Mouse (Mus musculus) limb, embryonic 10.5 days (tissue): ENCODE data around the gene Dtnbp1. TPM values are rescaled to one million over a fixed set of nuclear protein-coding genes. Genes with fewer than 3 reads are reported as not detected.

Experiments used
- DNase-seq: peaks from one replicate; pipeline ENCODE4 v3.0.0-alpha.2; 2017; ENCODE audit warnings: low spot score
- H3K27ac ChIP-seq: fragments of 300-500 bp; sonication (generic); 2 replicates; pipeline ENCODE4 v1.5.1; 2016; ENCODE audit warnings: mild to moderate bottlenecking
- H3K27me3 ChIP-seq: fragments of 300-500 bp; sonication (generic); 2 replicates; pipeline ENCODE4 v1.6.1; 2016; ENCODE audit warnings: low read depth, mild to moderate bottlenecking; ENCODE audit not compliant: poor library complexity, severe bottlenecking
- H3K36me3 ChIP-seq: fragments of 300-500 bp; sonication (generic); 2 replicates; pipeline ENCODE4 v1.6.1; 2016; ENCODE audit warnings: mild to moderate bottlenecking, moderate library complexity
- H3K4me1 ChIP-seq: fragments of 300-500 bp; sonication (generic); 2 replicates; pipeline ENCODE4 v1.6.1; 2016
- H3K4me3 ChIP-seq: fragments of 300-500 bp; sonication (generic); 2 replicates; pipeline ENCODE4 v1.5.1; 2016; ENCODE audit warnings: mild to moderate bottlenecking, moderate library complexity
- H3K9me3 ChIP-seq: fragments of 300-500 bp; sonication (generic); replicated peaks from 2 replicates; pipeline ENCODE4 v1.6.1; 2016; ENCODE audit warnings: mild to moderate bottlenecking
- WGBS: fragments of 180-500 bp; shearing (Covaris S2); methylation state at CpG from one replicate; pipeline ENCODE4 v1.1.7; 2016; 5-methylcytosine and 5-hydroxymethylcytosine counted together
- polyA plus RNA-seq: library from polyadenylated mRNA; unstranded; fragments of >200 nt; fragmentation: Nextera tagmentation; extraction: Ambion mirVana; gene quantifications from 2 replicates; pipeline ENCODE4 v1.2.1, GENCODE M21; 2016

The Dtnbp1 gene
- polyA plus RNA-seq, 1 experiment from 2014 or later = 100 TPM

DNA sequence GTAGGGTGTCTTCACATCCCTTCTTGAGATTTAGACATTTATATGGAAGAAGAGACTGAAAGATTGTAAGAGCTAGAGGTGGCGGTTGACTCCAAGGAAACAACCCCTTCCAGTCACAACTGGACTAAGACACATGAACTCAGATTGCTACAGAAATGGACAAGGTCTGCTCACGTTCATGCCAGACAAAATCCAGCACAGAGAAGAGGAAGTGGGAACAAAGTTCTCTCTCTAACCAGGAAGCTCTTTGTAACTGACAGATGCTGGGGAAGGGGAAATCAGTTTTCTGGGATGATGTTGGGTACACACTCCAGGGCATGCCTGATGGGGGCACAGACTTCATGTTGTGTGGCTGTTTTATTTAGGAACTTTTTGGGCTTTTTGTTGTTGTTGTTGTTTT, 75.6 kb downstream of the Dtnbp1 start:
- no peaks in the 10 kb centered on the region for H3K4me1 ChIP-seq
- peaks cover 88% of the 10 kb centered on the region for H3K36me3 ChIP-seq
- WGBS = 79% methylated on average over 2 of the region's 2 CpGs
- H3K27ac ChIP-seq = no peak overlapping the region
- no peak for DNase-seq
- H3K27me3 ChIP-seq = no peaks in the 10 kb centered on the region
- no peak overlapping the region for H3K4me3 ChIP-seq
- no peaks in the 10 kb centered on the region for H3K9me3 ChIP-seq

DNA sequence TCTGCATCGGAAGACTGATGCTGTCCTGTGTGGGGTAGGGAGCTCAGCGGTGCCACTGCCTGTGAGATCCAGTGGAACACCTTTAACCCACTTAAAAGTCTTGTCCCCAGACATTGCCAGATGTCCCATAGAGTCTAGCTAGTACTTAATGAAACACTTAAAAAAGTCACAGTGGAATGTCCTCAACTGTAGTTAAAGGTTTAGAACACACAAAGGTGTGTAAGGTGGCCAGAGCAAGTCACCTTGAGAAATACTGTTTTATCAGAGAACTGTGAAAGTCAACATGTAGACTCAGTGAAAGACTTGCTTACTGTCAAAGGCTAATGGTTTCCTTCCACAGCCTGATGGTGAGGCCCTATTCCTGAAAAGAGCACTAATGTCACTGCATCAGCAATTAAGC, 76.8 kb downstream of the Dtnbp1 start:
- Histone ChIP-seq H3K27ac (no peak overlapping the region), H3K27me3 (no peaks in the 10 kb centered on the region), H3K36me3 (peaks cover 90% of the 10 kb centered on the region), H3K9me3 (no peaks in the 10 kb centered on the region), H3K4me3 (no peak overlapping the region), H3K4me1 (no peaks in the 10 kb centered on the region)
- DNase-seq = no peak
- WGBS = 98% methylated on average over 2 of the region's 2 CpGs

DNA sequence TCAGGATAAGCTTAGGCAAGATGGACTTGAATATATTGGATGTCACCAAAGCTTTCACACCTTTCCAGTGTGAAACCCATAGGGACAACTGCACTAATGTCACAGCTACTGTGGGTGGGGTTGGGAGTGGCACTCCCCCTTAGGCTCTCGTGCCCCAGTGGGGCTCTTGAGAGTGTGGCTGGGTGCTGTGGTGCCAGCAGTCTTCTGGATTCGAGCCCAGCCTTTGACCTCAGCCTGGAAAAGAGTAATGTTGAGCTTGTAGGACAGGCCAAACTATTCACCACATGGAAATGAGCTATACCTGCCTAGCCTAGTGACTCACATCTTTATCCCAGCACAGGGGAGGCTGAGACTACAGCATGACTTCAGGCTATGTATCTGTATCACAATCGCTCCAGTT, 77.9 kb downstream of the Dtnbp1 start:
- DNase-seq = no peak
- Histone ChIP-seq H3K9me3 (no peaks in the 10 kb centered on the region), H3K27ac (no peak overlapping the region), H3K4me1 (no peaks in the 10 kb centered on the region), H3K4me3 (no peak overlapping the region), H3K27me3 (no peaks in the 10 kb centered on the region), H3K36me3 (peaks cover 92% of the 10 kb centered on the region)
- WGBS = 91% methylated on average over 3 of the region's 3 CpGs

DNA sequence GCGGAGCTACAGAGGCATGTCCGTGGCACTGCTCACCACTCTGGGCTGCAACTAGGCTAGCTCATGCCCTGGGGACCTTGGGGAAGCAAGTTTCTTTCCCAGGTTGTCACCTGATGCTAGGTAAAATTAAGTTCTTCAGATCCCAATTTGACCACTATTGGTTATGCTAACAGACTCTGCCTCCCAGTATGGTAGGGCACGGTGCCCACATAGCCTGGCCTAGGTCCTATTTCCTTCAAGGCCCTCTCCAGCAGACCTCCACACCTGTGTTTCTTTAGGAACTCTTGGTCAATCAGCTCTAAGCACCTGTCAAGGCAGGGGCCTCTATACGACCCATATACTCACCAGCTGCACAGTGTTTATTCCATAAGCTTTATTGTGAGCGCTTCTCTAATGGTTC, 80.2 kb downstream of the Dtnbp1 start:
- Histone ChIP-seq H3K4me3 (no peak overlapping the region), H3K36me3 (peaks cover 98% of the 10 kb centered on the region), H3K27ac (no peak overlapping the region), H3K27me3 (no peaks in the 10 kb centered on the region), H3K4me1 (no peaks in the 10 kb centered on the region), H3K9me3 (no peaks in the 10 kb centered on the region)
- no peak for DNase-seq
- 96% methylated on average over 5 of the region's 5 CpGs for WGBS

DNA sequence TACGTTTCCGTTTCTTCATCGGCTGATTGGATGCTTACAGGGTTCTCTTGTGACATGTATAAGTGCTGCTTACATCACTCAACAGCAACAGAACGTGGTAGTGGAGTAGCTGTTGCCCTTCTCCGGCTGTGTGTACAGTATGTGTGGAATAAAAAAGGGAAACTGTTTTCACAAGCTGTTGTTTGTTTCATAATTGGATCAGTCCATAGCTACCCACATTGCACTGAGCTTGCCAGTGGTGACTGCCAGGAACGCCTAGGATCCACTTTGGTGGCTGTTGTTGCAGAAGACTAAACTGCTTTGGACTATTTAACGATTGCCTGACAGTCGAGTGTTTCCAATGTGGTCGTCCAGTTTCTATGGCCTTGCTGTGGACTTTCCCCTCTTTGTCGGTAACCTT, 80.9 kb downstream of the Dtnbp1 start:
- H3K4me1 ChIP-seq = no peaks in the 10 kb centered on the region
- 85% methylated on average over 10 of the region's 10 CpGs for WGBS

DNA sequence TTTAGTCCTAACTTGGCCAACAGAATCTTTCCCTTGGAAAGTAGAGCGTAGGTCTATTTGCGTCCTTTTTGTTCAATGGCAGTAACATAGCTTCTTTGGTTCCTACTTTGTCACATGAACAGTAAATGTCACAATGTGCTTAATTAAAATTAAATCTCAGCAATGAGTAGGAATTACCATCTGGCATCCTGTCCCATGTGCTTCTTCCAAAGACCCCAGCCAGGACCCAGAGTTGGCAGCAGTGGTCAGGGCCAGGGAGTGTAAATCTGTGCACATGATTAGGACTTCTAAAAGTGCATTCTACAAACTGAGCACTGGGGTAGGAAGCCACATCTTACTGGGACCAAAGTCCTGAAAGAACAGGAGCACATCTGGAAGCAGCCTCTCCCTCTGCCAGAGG, 83.7 kb downstream of the Dtnbp1 start:
- peaks cover 98% of the 10 kb centered on the region for H3K36me3 ChIP-seq
- WGBS = 99% methylated on average over 2 of the region's 2 CpGs
- no peak for DNase-seq
- H3K27ac ChIP-seq = no peak overlapping the region
- H3K27me3 ChIP-seq = no peaks in the 10 kb centered on the region
- H3K9me3 ChIP-seq = no peaks in the 10 kb centered on the region
- H3K4me1 ChIP-seq = no peaks in the 10 kb centered on the region
- no peak overlapping the region for H3K4me3 ChIP-seq

More for the DNA sequence above, 80.9 kb downstream of the Dtnbp1 start:
- Histone ChIP-seq H3K9me3 (no peaks in the 10 kb centered on the region), H3K27me3 (no peaks in the 10 kb centered on the region), H3K27ac (no peak overlapping the region), H3K36me3 (peaks cover 98% of the 10 kb centered on the region), H3K4me3 (no peak overlapping the region)
- no peak for DNase-seq

DNA sequence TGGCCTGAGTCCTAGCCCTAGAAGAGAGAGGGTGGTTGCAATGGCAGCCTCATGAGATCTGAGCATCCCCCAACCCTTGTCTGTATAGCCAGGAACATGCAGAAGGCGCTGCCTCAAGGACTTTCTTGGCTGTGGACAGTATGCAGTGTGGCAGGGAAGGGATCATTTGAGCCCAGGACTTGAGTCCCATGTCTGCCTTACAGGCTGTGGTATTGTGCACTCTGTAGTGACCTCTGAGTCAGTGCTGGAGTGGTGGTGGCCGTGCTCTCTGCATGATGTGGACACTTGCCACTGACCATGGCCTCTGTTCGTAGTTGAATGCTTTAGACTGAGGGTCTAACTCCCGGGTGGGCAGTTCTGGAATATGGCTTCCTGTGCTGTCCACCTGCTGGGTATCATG, 84.7 kb downstream of the Dtnbp1 start:
- DNase-seq = no peak
- Histone ChIP-seq H3K4me3 (no peak overlapping the region), H3K27ac (no peak overlapping the region), H3K4me1 (no peaks in the 10 kb centered on the region), H3K36me3 (peaks cover 100% of the 10 kb centered on the region), H3K9me3 (no peaks in the 10 kb centered on the region), H3K27me3 (no peaks in the 10 kb centered on the region)
- 93% methylated on average over 4 of the region's 4 CpGs for WGBS

DNA sequence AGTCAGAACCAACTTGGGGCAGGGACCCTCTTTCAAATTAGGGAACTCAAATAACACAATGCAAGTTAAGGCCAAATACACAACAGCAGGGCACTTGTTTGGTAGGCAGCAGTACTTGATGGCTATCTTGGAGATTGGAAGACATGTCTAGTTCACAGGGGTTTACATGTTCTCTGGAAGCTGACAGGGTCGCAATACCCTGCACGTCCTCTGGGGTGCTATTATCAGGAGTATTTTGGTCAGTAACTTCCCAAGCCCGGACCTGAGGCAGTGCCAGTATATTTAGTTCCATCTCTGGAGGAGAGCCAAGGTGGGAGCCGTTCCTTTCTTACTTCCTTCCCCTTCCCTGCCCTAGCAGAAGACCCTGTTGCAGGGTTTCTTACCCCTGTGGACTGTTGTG, 86.0 kb downstream of the Dtnbp1 start:
- Histone ChIP-seq H3K4me1 (no peaks in the 10 kb centered on the region), H3K27me3 (no peaks in the 10 kb centered on the region), H3K4me3 (no peak overlapping the region), H3K27ac (no peak overlapping the region), H3K9me3 (no peaks in the 10 kb centered on the region), H3K36me3 (peaks cover 100% of the 10 kb centered on the region)
- WGBS = 77% methylated on average over 4 of the region's 4 CpGs
- no peak for DNase-seq

DNA sequence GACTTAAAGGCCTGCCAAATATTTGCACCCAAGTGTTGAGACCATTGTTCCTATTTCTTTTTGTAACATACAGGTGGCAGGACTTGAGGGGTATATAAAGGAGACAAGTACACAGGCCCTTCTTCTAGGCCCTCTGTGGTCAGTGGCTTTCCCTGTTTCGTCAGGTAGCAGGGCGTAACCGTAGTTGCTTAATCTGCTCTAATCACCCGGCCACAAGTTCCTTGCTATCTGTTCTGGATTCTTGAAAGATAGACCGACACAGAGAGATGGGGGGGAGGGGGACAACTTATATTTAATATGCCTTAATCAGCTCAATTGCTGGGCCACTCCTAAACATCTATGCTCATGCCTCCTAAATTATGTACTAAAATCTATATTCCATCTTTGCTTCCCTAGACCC, 86.6 kb downstream of the Dtnbp1 start:
- H3K4me3 ChIP-seq = no peak overlapping the region
- H3K27me3 ChIP-seq = no peaks in the 10 kb centered on the region
- no peak for DNase-seq
- no peak overlapping the region for H3K27ac ChIP-seq
- H3K9me3 ChIP-seq = no peaks in the 10 kb centered on the region
- 95% methylated on average over 5 of the region's 5 CpGs for WGBS
- no peaks in the 10 kb centered on the region for H3K4me1 ChIP-seq
- H3K36me3 ChIP-seq = peaks cover 100% of the 10 kb centered on the region

DNA sequence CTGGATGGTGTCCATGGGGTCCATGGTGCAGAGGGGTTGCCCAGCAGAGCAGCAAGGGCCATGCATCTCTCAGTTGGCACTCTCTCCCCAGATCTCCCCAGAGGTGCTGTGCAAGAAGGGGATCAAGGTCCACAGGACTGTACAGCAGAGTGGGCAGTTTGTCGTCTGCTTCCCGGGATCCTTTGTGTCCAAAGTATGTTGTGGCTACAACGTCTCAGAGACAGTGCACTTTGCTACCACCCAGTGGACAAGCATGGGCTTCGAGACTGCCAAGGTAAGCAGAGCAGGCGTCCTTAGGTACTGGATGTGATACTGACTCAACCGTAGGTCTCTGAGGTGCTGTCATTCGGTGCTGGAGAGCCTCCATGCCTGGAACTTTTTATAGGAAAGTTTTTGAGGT, 88.4 kb downstream of the Dtnbp1 start:
- peaks cover 100% of the 10 kb centered on the region for H3K36me3 ChIP-seq
- no peaks in the 10 kb centered on the region for H3K4me1 ChIP-seq
- no peaks in the 10 kb centered on the region for H3K27me3 ChIP-seq
- H3K27ac ChIP-seq = peak overlapping the region; percentile 46; the same call in 1 of the 2 replicates
- DNase-seq = no peak
- H3K4me3 ChIP-seq = no peak overlapping the region
- H3K9me3 ChIP-seq = no peaks in the 10 kb centered on the region
- WGBS = 82% methylated on average over 7 of the region's 7 CpGs

DNA sequence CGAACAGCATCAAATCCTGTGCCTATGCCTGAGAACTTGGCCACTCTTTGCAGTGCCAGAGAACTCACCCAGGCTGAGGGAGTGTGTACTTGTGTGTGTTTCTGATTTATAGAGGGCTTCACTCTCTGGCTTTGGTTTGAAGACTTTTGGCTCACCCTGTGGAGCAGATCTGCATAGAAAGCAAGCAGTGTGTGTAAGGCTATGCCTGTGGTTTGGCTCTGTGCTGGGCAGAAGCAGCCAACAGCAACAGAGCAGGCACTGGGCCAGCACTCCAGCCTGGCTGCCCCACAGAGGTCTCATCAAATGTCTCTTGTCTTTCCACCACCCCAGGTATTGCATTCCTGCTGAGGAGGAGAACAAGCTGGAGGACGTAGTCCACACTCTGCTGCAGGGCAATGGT, 89.1 kb downstream of the Dtnbp1 start:
- peaks cover 100% of the 10 kb centered on the region for H3K36me3 ChIP-seq
- H3K27ac ChIP-seq = 0 out of 2 replicates have a peak overlapping the region, but pooled peaks have one; percentile 46
- DNase-seq = no peak
- WGBS = 93% methylated on average over 2 of the region's 2 CpGs
- no peaks in the 10 kb centered on the region for H3K9me3 ChIP-seq
- H3K27me3 ChIP-seq = no peaks in the 10 kb centered on the region
- no peaks in the 10 kb centered on the region for H3K4me1 ChIP-seq
- H3K4me3 ChIP-seq = no peak overlapping the region

DNA sequence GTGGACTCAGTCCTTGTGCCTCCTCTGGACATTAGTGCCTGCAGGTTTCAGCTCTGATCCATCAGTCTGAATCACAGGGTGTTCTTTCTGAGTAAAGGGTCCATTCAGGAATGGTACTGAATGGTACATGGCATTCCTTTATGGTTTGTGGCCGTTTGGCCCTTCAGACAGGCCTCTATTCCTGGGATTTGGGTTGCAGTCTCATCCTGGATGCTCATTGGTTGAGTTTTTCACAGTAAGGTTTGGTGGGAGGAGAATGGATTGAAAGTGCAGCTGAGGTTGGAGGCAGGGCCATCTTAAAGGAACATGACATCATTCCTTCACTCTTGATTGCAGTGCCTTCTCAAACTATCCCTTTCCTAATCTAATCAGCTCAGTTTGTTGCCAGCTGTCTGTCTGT, 93.2 kb downstream of the Dtnbp1 start:
- Histone ChIP-seq H3K4me1 (no peaks in the 10 kb centered on the region), H3K9me3 (no peaks in the 10 kb centered on the region), H3K27ac (no peak overlapping the region), H3K4me3 (no peak overlapping the region), H3K27me3 (no peaks in the 10 kb centered on the region), H3K36me3 (peaks cover 98% of the 10 kb centered on the region)
- WGBS = 21% methylated on average over 1 of the region's 1 CpGs
- no peak for DNase-seq

DNA sequence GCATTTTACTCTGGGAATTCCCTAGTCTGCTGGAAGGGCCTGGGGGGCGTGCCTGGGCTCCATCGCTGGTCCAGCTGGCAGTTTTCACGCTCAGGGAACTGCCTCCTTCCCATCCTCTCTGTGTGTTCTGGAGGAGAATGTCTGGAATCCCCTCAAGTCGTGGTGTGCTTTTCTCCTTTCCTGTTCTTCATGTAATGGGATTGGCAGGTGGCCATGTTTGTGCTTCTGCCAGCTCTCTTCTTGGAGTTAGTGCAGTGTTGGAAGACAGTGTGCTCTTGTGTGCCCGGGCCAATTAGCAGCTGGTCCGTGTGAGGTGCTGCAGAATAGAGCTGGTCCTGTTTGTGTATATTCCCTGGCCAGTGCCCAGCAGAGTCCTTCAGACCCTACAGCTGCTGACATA, 94.2 kb downstream of the Dtnbp1 start:
- WGBS = 84% methylated on average over 6 of the region's 6 CpGs
- Histone ChIP-seq H3K9me3 (no peaks in the 10 kb centered on the region), H3K36me3 (peaks cover 98% of the 10 kb centered on the region), H3K27me3 (no peaks in the 10 kb centered on the region), H3K27ac (no peak overlapping the region), H3K4me3 (no peak overlapping the region), H3K4me1 (no peaks in the 10 kb centered on the region)
- DNase-seq = no peak

DNA sequence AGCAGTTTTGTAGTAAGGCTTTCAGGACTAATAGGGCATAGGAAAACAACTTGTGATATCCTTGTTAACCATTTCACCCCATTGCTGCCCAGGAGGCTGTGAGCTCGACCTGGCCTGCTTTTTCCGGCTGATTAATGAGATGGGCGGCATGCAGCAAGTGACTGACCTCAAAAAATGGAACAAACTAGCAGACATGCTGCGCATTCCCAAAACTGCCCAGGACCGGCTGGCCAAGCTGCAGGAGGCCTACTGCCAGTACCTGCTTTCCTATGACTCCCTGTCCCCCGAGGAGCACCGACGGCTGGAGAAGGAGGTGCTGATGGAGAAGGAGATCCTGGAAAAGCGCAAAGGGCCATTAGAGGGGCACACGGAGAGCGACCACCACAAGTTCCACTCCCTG, 95.8 kb downstream of the Dtnbp1 start:
- no peak for DNase-seq
- peaks cover 92% of the 10 kb centered on the region for H3K36me3 ChIP-seq
- WGBS = 95% methylated on average over 11 of the region's 11 CpGs
- H3K27me3 ChIP-seq = no peaks in the 10 kb centered on the region
- no peak overlapping the region for H3K4me3 ChIP-seq
- no peaks in the 10 kb centered on the region for H3K4me1 ChIP-seq
- H3K9me3 ChIP-seq = no peaks in the 10 kb centered on the region
- no peak overlapping the region for H3K27ac ChIP-seq
